Mouse (Mus musculus): Measurements from ENCODE around the gene Impdh1. TPM values are rescaled to one million over a fixed set of nuclear protein-coding genes. Genes with fewer than 3 reads are reported as not detected.

Impdh1 gene
- polyA plus RNA-seq, 1 experiment from 2014 or later, result 34.5 TPM

Small RNA genes lying within 50 kb of the gene (microRNA-seq; reads per million reads assigned to microRNA genes)
- gene Gm24303, result not detected

Other genes with a start within 250 kb of the Impdh1 start
- gene Lep, start 156.1 kb downstream of the Impdh1 start, polyA plus RNA-seq (2014; fragmentation: Nextera tagmentation; extraction: Ambion mirVana), result not detected in 2 replicates
- 34.3 and 36.6 TPM in 2 replicates for gene Rbm28, start 51.4 kb downstream of the Impdh1 start, polyA plus RNA-seq (2014; fragmentation: Nextera tagmentation; extraction: Ambion mirVana)
- gene Prrt4, start 36.8 kb downstream of the Impdh1 start, polyA plus RNA-seq (2014; fragmentation: Nextera tagmentation; extraction: Ambion mirVana), result 1.9 and 3.8 TPM in 2 replicates
- 46.6 and 54.6 TPM in 2 replicates for gene Hilpda, start 56.1 kb upstream of the Impdh1 start, polyA plus RNA-seq (2014; fragmentation: Nextera tagmentation; extraction: Ambion mirVana)
- gene Fam71f2, start 63.2 kb upstream of the Impdh1 start, polyA plus RNA-seq (2014; fragmentation: Nextera tagmentation; extraction: Ambion mirVana), result 0.53 and 1.0 TPM in 2 replicates
- not detected in 2 replicates for gene Fam71f1, start 102.8 kb upstream of the Impdh1 start, polyA plus RNA-seq (2014; fragmentation: Nextera tagmentation; extraction: Ambion mirVana)
- 196 and 210 TPM in 2 replicates for gene Calu, start 131.7 kb upstream of the Impdh1 start, polyA plus RNA-seq (2014; fragmentation: Nextera tagmentation; extraction: Ambion mirVana)
- gene Opn1sw, start 172.1 kb upstream of the Impdh1 start, polyA plus RNA-seq (2014; fragmentation: Nextera tagmentation; extraction: Ambion mirVana), result 0.17 and 0.33 TPM in 2 replicates
- 40.2 and 42.2 TPM in 2 replicates for gene Ccdc136, start 179.9 kb upstream of the Impdh1 start, polyA plus RNA-seq (2014; fragmentation: Nextera tagmentation; extraction: Ambion mirVana)
- gene Flnc, start 216.9 kb upstream of the Impdh1 start, polyA plus RNA-seq (2014; fragmentation: Nextera tagmentation; extraction: Ambion mirVana), result 1.1 and 2.5 TPM in 2 replicates